Mouse (Mus musculus): ENCODE results near the gene Rbm5. TPM values are rescaled to one million over a fixed set of nuclear protein-coding genes. Genes with fewer than 3 reads are reported as not detected.

Gene Rbm5
- polyA plus RNA-seq, 1 experiment from 2014 or later = 187 TPM

DNA sequence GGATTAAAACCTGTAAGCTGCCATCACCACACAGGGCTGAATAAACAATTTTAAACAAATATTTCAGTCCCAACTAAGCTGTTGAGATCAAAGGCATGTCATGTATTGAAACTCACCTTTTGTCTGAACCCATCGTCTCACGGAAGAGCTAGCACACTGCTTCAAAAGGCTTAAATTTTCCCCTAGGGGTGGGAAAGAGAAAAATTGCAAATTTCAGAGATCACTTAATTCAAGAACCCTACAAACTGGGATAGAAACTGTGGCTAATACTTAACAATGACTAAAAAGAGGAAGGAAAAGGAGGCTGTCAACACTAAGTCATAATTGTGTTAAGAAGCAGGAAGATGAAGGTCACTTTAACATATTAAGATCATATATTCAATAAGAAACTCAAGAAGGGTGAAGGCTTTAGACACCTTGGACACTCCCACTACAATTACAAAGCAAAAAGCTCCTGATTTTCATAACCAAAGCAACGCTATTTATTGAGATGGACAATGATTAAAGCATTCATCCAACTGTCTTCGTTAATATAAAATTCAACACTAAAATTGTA lies 1.3 kb downstream of the Rbm5 start:
- H3K4me1 ChIP-seq (ENCODE audit: control insufficient read depth, insufficient read depth, low read length) = peaks cover 8% of the 10 kb centered on the region
- 14% methylated on average over 4 of the region's 4 CpGs for WGBS
- no peak overlapping the region for H3K27ac ChIP-seq (ENCODE audit: low read length)
- H3K9me3 ChIP-seq (replicated peaks; ENCODE audit: control insufficient read depth, low read length) = no peaks in the 10 kb centered on the region
- ATAC-seq (ENCODE audit: insufficient read depth, low FRiP score) = no peak
- H3K9ac ChIP-seq (ENCODE audit: low read length) = peak overlapping the region; percentile 56
- H3K4me3 ChIP-seq (replicated peaks; ENCODE audit: low read length) = peak overlapping the region; percentile 100
- H3K36me3 ChIP-seq (ENCODE audit: control insufficient read depth, insufficient read depth, low read length) = peaks cover 24% of the 10 kb centered on the region
- no peaks in the 10 kb centered on the region for H3K27me3 ChIP-seq (ENCODE audit: control insufficient read depth, insufficient read depth, low read length)
- peak overlapping the region; percentile 76 for H3K4me2 ChIP-seq (ENCODE audit: low read depth, low read length)

DNA sequence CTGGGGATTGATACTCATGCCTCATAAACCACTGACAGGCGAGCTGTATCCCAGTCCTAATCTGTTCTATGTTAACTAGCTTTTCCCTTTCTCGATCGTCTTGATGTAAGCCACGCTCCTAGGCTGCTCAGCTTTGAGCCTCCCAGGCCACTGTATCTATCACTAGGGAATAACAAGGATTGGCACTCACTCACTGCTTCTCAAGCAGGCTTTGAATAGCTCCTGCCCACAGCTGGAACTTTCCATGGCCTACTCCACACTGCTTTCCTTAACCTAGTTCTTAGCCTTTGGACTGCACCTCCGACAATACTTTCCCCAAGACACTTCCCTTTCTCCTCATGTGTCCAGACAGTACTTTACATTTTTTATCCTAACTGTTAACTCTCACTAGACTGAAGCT lies 1.9 kb downstream of the Rbm5 start:
- Histone ChIP-seq H3K27me3 (ENCODE audit: control insufficient read depth, insufficient read depth, low read length) (no peaks in the 10 kb centered on the region), H3K9me3 (replicated peaks; ENCODE audit: control insufficient read depth, low read length) (no peaks in the 10 kb centered on the region), H3K4me1 (ENCODE audit: control insufficient read depth, insufficient read depth, low read length) (peaks cover 8% of the 10 kb centered on the region), H3K4me2 (ENCODE audit: low read depth, low read length) (peak overlapping the region; percentile 76), H3K4me3 (replicated peaks; ENCODE audit: low read length) (peak overlapping the region; percentile 100), H3K27ac (ENCODE audit: low read length) (no peak overlapping the region), H3K36me3 (ENCODE audit: control insufficient read depth, insufficient read depth, low read length) (peaks cover 28% of the 10 kb centered on the region), H3K9ac (ENCODE audit: low read length) (no peak overlapping the region)
- no peak for ATAC-seq (ENCODE audit: insufficient read depth, low FRiP score)
- 75% methylated on average over 5 of the region's 5 CpGs for WGBS

DNA sequence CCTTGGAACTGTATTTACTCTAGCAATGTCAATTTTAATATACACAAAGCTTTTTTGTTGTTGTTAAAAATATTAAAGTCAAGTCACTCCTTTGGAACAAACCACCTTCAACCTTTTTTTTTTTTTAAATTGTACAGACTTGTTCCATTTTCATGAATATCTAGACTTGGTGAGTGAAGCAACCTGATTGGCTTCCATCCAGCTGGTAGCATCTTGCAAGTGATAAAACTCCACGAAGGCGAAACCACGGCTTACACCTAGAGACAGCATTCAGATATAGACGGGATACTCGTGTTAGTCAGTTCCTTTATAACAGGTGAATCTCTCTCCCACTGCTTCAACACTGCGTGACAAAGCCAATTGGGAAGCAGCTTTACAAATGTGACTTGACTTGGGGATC lies 11.2 kb downstream of the Rbm5 start:
- Histone ChIP-seq H3K36me3 (ENCODE audit: control insufficient read depth, insufficient read depth, low read length) (peaks cover 43% of the 10 kb centered on the region), H3K9me3 (replicated peaks; ENCODE audit: control insufficient read depth, low read length) (no peaks in the 10 kb centered on the region), H3K27ac (ENCODE audit: low read length) (no peak overlapping the region), H3K9ac (ENCODE audit: low read length) (no peak overlapping the region), H3K27me3 (ENCODE audit: control insufficient read depth, insufficient read depth, low read length) (no peaks in the 10 kb centered on the region), H3K4me3 (replicated peaks; ENCODE audit: low read length) (no peak overlapping the region), H3K4me2 (ENCODE audit: low read depth, low read length) (no peak overlapping the region), H3K4me1 (ENCODE audit: control insufficient read depth, insufficient read depth, low read length) (no peaks in the 10 kb centered on the region)
- 91% methylated on average over 6 of the region's 6 CpGs for WGBS
- no peak for ATAC-seq (ENCODE audit: insufficient read depth, low FRiP score)

DNA sequence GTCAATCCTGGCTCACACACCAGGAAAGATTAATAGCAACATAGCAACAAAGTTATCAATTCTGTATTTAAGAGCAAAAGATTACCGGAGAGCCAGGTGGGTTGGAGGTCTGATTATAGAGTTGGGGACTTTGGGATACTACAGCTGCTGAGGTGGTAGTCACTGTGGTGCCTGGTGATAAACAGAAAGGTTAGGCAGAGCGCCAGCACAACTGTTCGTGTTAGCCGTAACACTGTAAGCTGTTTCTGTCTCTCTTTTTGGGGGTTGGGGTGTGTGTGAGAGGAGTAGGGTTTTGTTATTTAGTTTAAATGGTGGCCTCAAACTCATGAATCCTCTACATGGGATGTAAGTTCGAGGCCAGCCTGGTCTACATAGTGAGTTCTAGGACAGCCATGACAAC lies 20.4 kb downstream of the Rbm5 start:
- Histone ChIP-seq H3K27ac (ENCODE audit: low read length) (no peak overlapping the region), H3K36me3 (ENCODE audit: control insufficient read depth, insufficient read depth, low read length) (peaks cover 75% of the 10 kb centered on the region), H3K4me3 (replicated peaks; ENCODE audit: low read length) (no peak overlapping the region), H3K9ac (ENCODE audit: low read length) (no peak overlapping the region), H3K9me3 (replicated peaks; ENCODE audit: control insufficient read depth, low read length) (no peaks in the 10 kb centered on the region), H3K27me3 (ENCODE audit: control insufficient read depth, insufficient read depth, low read length) (no peaks in the 10 kb centered on the region), H3K4me2 (ENCODE audit: low read depth, low read length) (no peak overlapping the region), H3K4me1 (ENCODE audit: control insufficient read depth, insufficient read depth, low read length) (no peaks in the 10 kb centered on the region)
- ATAC-seq (ENCODE audit: insufficient read depth, low FRiP score) = no peak
- WGBS = 89% methylated on average over 5 of the region's 5 CpGs

DNA sequence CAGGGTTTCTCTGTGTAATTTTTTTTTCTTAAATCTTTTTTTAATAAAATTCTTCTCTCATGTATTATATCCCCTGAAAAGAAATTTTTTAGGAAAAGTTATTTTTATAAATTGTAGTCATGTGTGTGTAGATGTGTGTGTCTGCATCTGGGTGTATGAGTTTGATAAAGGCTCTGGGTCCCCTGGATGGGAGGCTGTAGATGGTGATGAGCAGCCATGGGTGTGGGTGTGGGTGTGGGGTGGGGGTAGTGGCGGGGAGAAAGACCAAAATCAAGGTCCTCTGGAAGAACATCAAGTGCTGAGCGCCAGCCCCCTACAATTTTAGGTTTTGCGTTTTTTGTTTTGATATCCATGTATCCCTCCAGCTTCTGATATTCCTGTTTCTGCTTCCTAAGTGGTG lies 22.7 kb downstream of the Rbm5 start:
- no peak for ATAC-seq (ENCODE audit: insufficient read depth, low FRiP score)
- H3K4me1 ChIP-seq (ENCODE audit: control insufficient read depth, insufficient read depth, low read length) = no peaks in the 10 kb centered on the region
- no peak overlapping the region for H3K27ac ChIP-seq (ENCODE audit: low read length)
- H3K4me2 ChIP-seq (ENCODE audit: low read depth, low read length) = no peak overlapping the region
- peaks cover 83% of the 10 kb centered on the region for H3K36me3 ChIP-seq (ENCODE audit: control insufficient read depth, insufficient read depth, low read length)
- no peak overlapping the region for H3K9ac ChIP-seq (ENCODE audit: low read length)
- 94% methylated on average over 3 of the region's 3 CpGs for WGBS
- no peak overlapping the region for H3K4me3 ChIP-seq (replicated peaks; ENCODE audit: low read length)
- no peaks in the 10 kb centered on the region for H3K9me3 ChIP-seq (replicated peaks; ENCODE audit: control insufficient read depth, low read length)
- no peaks in the 10 kb centered on the region for H3K27me3 ChIP-seq (ENCODE audit: control insufficient read depth, insufficient read depth, low read length)

DNA sequence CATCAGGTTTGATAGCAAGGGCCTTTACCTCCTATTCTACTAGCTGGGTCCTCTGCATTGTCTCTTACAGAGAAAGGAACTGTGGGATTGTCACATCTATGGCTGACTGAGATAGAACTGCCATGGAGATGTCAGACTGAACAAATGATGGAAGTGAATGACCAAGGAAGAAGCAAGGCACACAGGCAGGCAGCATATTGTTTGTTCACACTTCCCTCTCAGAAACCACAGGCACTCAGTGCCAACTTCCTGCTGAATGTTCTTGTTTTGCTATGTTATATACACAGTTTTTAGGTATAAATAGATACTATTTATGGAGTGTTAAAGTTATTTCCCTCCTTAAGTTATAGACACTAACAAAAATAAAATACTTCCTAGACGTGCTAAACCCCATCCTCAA lies 23.5 kb downstream of the Rbm5 start:
- 92% methylated on average over 1 of the region's 1 CpGs for WGBS
- Histone ChIP-seq H3K4me1 (ENCODE audit: control insufficient read depth, insufficient read depth, low read length) (no peaks in the 10 kb centered on the region), H3K27me3 (ENCODE audit: control insufficient read depth, insufficient read depth, low read length) (no peaks in the 10 kb centered on the region), H3K4me3 (replicated peaks; ENCODE audit: low read length) (no peak overlapping the region), H3K9me3 (replicated peaks; ENCODE audit: control insufficient read depth, low read length) (no peaks in the 10 kb centered on the region), H3K36me3 (ENCODE audit: control insufficient read depth, insufficient read depth, low read length) (peaks cover 81% of the 10 kb centered on the region), H3K27ac (ENCODE audit: low read length) (no peak overlapping the region), H3K4me2 (ENCODE audit: low read depth, low read length) (no peak overlapping the region), H3K9ac (ENCODE audit: low read length) (no peak overlapping the region)
- ATAC-seq (ENCODE audit: insufficient read depth, low FRiP score) = no peak

DNA sequence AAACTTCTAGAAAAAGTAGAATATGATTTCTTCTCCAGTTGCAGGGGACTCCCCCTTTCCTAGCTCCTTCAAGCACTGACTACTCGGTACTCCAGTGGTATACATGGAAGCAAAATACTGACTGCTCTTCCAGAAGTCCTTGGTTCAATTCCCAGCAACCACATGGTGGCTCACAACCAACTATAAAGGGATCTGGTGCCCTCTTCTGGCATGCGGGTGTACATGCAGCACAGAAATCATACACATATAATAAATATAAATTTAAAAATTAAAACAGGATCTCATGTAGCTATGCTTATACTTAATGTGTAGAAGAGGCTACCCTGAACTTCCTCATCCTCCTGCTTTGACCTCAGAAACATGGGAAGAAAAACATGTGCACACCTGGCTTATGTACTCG lies 24.1 kb downstream of the Rbm5 start:
- Histone ChIP-seq H3K36me3 (ENCODE audit: control insufficient read depth, insufficient read depth, low read length) (peaks cover 80% of the 10 kb centered on the region), H3K4me1 (ENCODE audit: control insufficient read depth, insufficient read depth, low read length) (no peaks in the 10 kb centered on the region), H3K4me2 (ENCODE audit: low read depth, low read length) (no peak overlapping the region), H3K9ac (ENCODE audit: low read length) (no peak overlapping the region), H3K4me3 (replicated peaks; ENCODE audit: low read length) (no peak overlapping the region), H3K27me3 (ENCODE audit: control insufficient read depth, insufficient read depth, low read length) (no peaks in the 10 kb centered on the region), H3K27ac (ENCODE audit: low read length) (no peak overlapping the region), H3K9me3 (replicated peaks; ENCODE audit: control insufficient read depth, low read length) (no peaks in the 10 kb centered on the region)
- WGBS = 91% methylated on average over 3 of the region's 3 CpGs
- no peak for ATAC-seq (ENCODE audit: insufficient read depth, low FRiP score)

DNA sequence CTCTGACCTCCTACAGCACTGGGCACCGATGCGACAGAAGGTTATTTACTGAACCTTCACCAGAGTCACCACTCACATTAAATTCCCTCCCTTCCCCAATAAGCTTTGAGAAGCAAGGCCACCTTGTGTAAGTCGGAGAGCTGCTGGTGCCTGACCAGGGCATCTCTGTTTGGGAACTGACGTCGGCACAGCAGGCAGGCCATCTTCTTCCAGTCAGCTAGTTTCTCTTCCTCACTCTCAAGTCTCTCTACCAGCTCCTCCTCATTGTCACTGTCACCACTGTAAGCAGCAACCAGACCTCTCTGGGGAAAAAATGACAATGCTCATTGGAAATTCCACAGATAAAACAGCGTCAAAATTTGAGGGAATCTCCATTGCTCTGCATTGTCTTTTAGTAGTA lies 26.7 kb downstream of the Rbm5 start:
- no peak for ATAC-seq (ENCODE audit: insufficient read depth, low FRiP score)
- Histone ChIP-seq H3K4me2 (ENCODE audit: low read depth, low read length) (no peak overlapping the region), H3K9ac (ENCODE audit: low read length) (no peak overlapping the region), H3K9me3 (replicated peaks; ENCODE audit: control insufficient read depth, low read length) (no peaks in the 10 kb centered on the region), H3K4me3 (replicated peaks; ENCODE audit: low read length) (no peak overlapping the region), H3K36me3 (ENCODE audit: control insufficient read depth, insufficient read depth, low read length) (peaks cover 64% of the 10 kb centered on the region), H3K4me1 (ENCODE audit: control insufficient read depth, insufficient read depth, low read length) (no peaks in the 10 kb centered on the region), H3K27me3 (ENCODE audit: control insufficient read depth, insufficient read depth, low read length) (no peaks in the 10 kb centered on the region), H3K27ac (ENCODE audit: low read length) (no peak overlapping the region)
- 93% methylated on average over 6 of the region's 6 CpGs for WGBS

DNA sequence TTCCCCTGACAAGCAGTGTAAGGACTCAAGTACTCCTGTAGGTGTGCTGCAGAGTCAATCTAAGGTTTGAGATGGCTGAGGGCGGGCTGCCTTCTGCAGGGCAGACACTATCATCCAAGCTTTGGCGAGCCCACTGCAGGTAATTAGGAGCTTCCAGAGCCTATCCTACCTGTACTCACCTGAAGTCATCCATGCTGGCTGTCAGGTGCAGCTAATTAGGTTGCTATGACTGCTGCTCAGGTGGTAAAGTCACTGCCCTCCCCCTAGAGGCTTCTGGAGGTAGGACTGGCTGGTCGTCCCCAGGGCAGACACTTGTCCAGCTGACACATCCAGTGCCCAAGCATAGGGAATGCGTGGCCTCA lies 32.0 kb downstream of the Rbm5 start:
- H3K9me3 ChIP-seq (replicated peaks; ENCODE audit: control insufficient read depth, low read length) = no peaks in the 10 kb centered on the region
- 44% methylated on average over 4 of the region's 4 CpGs for WGBS
- no peak overlapping the region for H3K9ac ChIP-seq (ENCODE audit: low read length)
- peaks cover 24% of the 10 kb centered on the region for H3K4me1 ChIP-seq (ENCODE audit: control insufficient read depth, insufficient read depth, low read length)
- H3K4me2 ChIP-seq (ENCODE audit: low read depth, low read length) = no peak overlapping the region
- H3K36me3 ChIP-seq (ENCODE audit: control insufficient read depth, insufficient read depth, low read length) = peaks cover 25% of the 10 kb centered on the region
- H3K27ac ChIP-seq (ENCODE audit: low read length) = no peak overlapping the region
- H3K27me3 ChIP-seq (ENCODE audit: control insufficient read depth, insufficient read depth, low read length) = no peaks in the 10 kb centered on the region
- ATAC-seq (ENCODE audit: insufficient read depth, low FRiP score) = peak; percentile 18
- no peak overlapping the region for H3K4me3 ChIP-seq (replicated peaks; ENCODE audit: low read length)

Measured in stomach, embryonic 16.5 days (tissue).